Mouse (Mus musculus) gastrocnemius, adult 2 months (tissue): ENCODE results near the gene Iqck. TPM values are rescaled to one million over a fixed set of nuclear protein-coding genes. Genes with fewer than 3 reads are reported as not detected.

ENCODE experiments used
- DNase-seq: peaks from one replicate; pipeline ENCODE4 v3.0.0; 2022
- H3K27ac ChIP-seq: fragments of 200-600 bp; 2 replicates; pipeline ENCODE4 v1.8.1; 2022; ENCODE audit warnings: mild to moderate bottlenecking
- H3K4me3 ChIP-seq: fragments of 200-600 bp; 2 replicates; pipeline ENCODE4 v1.8.1; 2022; ENCODE audit warnings: mild to moderate bottlenecking, moderate library complexity
- CTCF ChIP-seq: fragments of 200-600 bp; IDR thresholded peaks from 2 replicates; pipeline ENCODE4 v1.8.1; 2022; ENCODE audit warnings: antibody characterized with exemption, mild to moderate bottlenecking, moderate library complexity
- intact Hi-C: fragments of 180-260 bp; cut with DNase I; formaldehyde crosslinking; loops from one replicate; pipeline ENCODE4 v1.15.1; 2025
- total RNA-seq, 2 experiments: library from RNA; stranded (reverse); gene quantifications; 2 replicates each; pipeline ENCODE4 v1.2.3; 2021

Gene Iqck
- total RNA-seq, 2 experiments from 2014 or later = 0.22 to 0.23 TPM

- intact Hi-C loops = no loop called here
- peak overlapping the region; percentile 93 for H3K4me3 ChIP-seq
- peak overlapping the region; percentile 87 for H3K27ac ChIP-seq
- no peak for DNase-seq
- TF ChIP-seq CTCF = no peak
Measured at GRCm38 (mm10) chr7:118992623-118993405, 137.3 kb downstream of the Iqck start.

GRCm38 (mm10) chr7:118993597-118994230 lies 138.2 kb downstream of the Iqck start:
- intact Hi-C loops = loop anchor here (2.0 kb wide), 1 partner anchor 67 kb away; no protein-coding TSS in a partner anchor
- H3K27ac ChIP-seq = peak overlapping the region; percentile 87
- peak overlapping the region; percentile 93 for H3K4me3 ChIP-seq
- no peak for TF ChIP-seq CTCF
- no peak for DNase-seq

GRCm38 (mm10) chr7:118994231-118994842 lies 138.8 kb downstream of the Iqck start:
- no peak for TF ChIP-seq CTCF
- DNase-seq = peak; percentile 44
- Histone ChIP-seq H3K4me3 (peak overlapping the region; percentile 93), H3K27ac (peak overlapping the region; percentile 87)
- intact Hi-C loops = loop anchor here (2.0 kb wide), 1 partner anchor 68 kb away; no protein-coding TSS in a partner anchor

- intact Hi-C loops = loop anchor here (2.0 kb wide), 1 partner anchor 68 kb away; no protein-coding TSS in a partner anchor
- DNase-seq = peak; percentile 96
- H3K4me3 ChIP-seq = peak within 1 kb of the TSS; percentile 93
- H3K27ac ChIP-seq = peak within 1 kb of the TSS; percentile 87
- TF ChIP-seq CTCF = peak; percentile 50
Measured at GRCm38 (mm10) chr7:118995007-118995406, 139.5 kb downstream of the Iqck start, which contains the start of gene Gprc5b. Gene Gprc5b, minus strand, starts transcription at chr7:118995211.

GRCm38 (mm10) chr7:118995671-118996070 lies 140.1 kb downstream of the Iqck start:
- peak overlapping the region; percentile 80 for H3K27ac ChIP-seq
- DNase-seq = no peak
- no peak for TF ChIP-seq CTCF
- peak overlapping the region; percentile 93 for H3K4me3 ChIP-seq
- intact Hi-C loops = loop anchor here (1.0 to 2.0 kb wide), 4 partner anchors 69 to 229 kb away; partner anchors contain the start of gene Iqck

GRCm38 (mm10) chr7:118996137-118996837 lies 140.7 kb downstream of the Iqck start:
- Histone ChIP-seq H3K27ac (no peak overlapping the region), H3K4me3 (peak overlapping the region; percentile 32)
- intact Hi-C loops = loop anchor here (1.0 to 2.0 kb wide), 3 partner anchors 81 to 230 kb away; partner anchors contain the start of gene Iqck
- DNase-seq = peak; percentile 81
- no peak; the same call in 1 of the 2 replicates for TF ChIP-seq CTCF

GRCm38 (mm10) chr7:118999857-119000256 lies 144.3 kb downstream of the Iqck start:
- no peak overlapping the region for H3K4me3 ChIP-seq
- no peak for TF ChIP-seq CTCF
- no peak for DNase-seq
- no peak overlapping the region for H3K27ac ChIP-seq
- intact Hi-C loops = no loop called here

GRCm38 (mm10) chr7:119001965-119002364 lies 146.4 kb downstream of the Iqck start:
- no peak for TF ChIP-seq CTCF
- DNase-seq = no peak
- H3K27ac ChIP-seq = no peak overlapping the region
- H3K4me3 ChIP-seq = no peak overlapping the region
- intact Hi-C loops = no loop called here

- H3K4me3 ChIP-seq = no peak overlapping the region
- no peak for DNase-seq
- intact Hi-C loops = no loop called here
- no peak overlapping the region for H3K27ac ChIP-seq
- TF ChIP-seq CTCF = no peak
Measured at GRCm38 (mm10) chr7:119002501-119002900, 146.9 kb downstream of the Iqck start.

- peak; percentile 90 for TF ChIP-seq CTCF
- Histone ChIP-seq H3K4me3 (no peak overlapping the region), H3K27ac (no peak overlapping the region)
- DNase-seq = peak; percentile 55
- intact Hi-C loops = loop anchor here (10.0 kb wide), 1 partner anchor 504 kb away; the partner anchor contains the start of gene Acsm5
Measured at GRCm38 (mm10) chr7:119010854-119011529, 155.4 kb downstream of the Iqck start.

- intact Hi-C loops = loop anchor here (10.0 kb wide), 1 partner anchor 499 kb away; the partner anchor contains the start of gene Acsm5
- Histone ChIP-seq H3K4me3 (no peak overlapping the region), H3K27ac (no peak overlapping the region)
- peak; percentile 44 for TF ChIP-seq CTCF
- DNase-seq = peak; percentile 28
Measured at GRCm38 (mm10) chr7:119015736-119016135, 160.2 kb downstream of the Iqck start.
